Comparison of ENCODE assay signal across 19 mouse cellular contexts in the genomic region with DNA sequence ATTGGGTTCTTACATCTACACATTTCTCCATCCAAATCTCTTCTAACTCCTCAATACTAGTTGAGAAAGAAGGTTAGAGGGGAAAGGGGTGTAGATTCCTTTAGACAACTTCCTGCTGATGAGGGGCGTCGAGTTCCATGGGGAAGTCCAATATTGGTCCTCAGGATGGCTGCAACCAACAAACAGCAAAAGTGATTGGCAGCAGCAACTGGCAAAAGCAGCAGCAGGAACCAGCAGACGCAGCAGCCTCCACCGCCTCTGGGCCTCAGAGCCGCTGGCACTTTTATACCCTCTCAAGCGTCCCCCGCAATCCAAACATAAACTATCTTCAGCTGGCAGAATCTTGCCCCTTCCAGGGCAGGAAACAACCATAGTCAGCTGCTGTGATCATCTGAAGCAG. TPM values are rescaled to one million over a fixed set of nuclear protein-coding genes. Genes with fewer than 3 reads are reported as not detected.
A peak's percentile ranks its signal among the peaks of the same experiment; 100 is the strongest.
DNase-seq lines count a peak whose midpoint lies in the region; ATAC-seq lines count a peak whose summit lies in the region.
"Had no signal": no experiment of that assay in that cellular context is flagged by ENCODE, and none has a peak within 500 bp of the region (broad histone marks: within the 10 kb centered on the region; RNA-seq: fewer than 3 reads in every experiment).

No protein-coding gene starts in this region.

- H3K4me3 ChIP-seq in kidney, embryonic 16.5 days (ENCODE audit: low read length), result no peak overlapping the region
- H3K4me3 ChIP-seq: embryonic facial prominence, embryonic 12.5 days; forebrain, embryonic 12.5 days; heart, embryonic 12.5 days; hindbrain, embryonic 10.5 days had no signal

- no peaks in the 10 kb centered on the region for H3K36me3 ChIP-seq in kidney, embryonic 16.5 days (ENCODE audit: insufficient read depth, low read length)
- H3K36me3 ChIP-seq: embryonic facial prominence, embryonic 12.5 days; forebrain, embryonic 12.5 days; heart, embryonic 12.5 days; hindbrain, embryonic 10.5 days had no signal

- peaks cover 15% of the 10 kb centered on the region for H3K4me1 ChIP-seq in kidney, embryonic 16.5 days (ENCODE audit: insufficient read depth, low read length)

- 0 out of 2 replicates have a peak, but pooled peaks have one; percentile 47 for ATAC-seq in kidney, embryonic 16.5 days (ENCODE audit: low FRiP score, low TSS enrichment)
- ATAC-seq: forebrain, embryonic 16.5 days had no signal

- no peak overlapping the region for H3K4me2 ChIP-seq in kidney, embryonic 16.5 days (replicated peaks; ENCODE audit: low read depth, low read length)
- H3K4me2 ChIP-seq: embryonic facial prominence, embryonic 12.5 days; forebrain, embryonic 12.5 days; heart, embryonic 12.5 days; hindbrain, embryonic 14.5 days had no signal

- no peaks in the 10 kb centered on the region for H3K27me3 ChIP-seq in kidney, embryonic 16.5 days (ENCODE audit: insufficient read depth, low read length)
- H3K27me3 ChIP-seq: embryonic facial prominence, embryonic 12.5 days; forebrain, embryonic 12.5 days; heart, embryonic 12.5 days had no signal

- no peak overlapping the region for H3K9ac ChIP-seq in kidney, embryonic 16.5 days (replicated peaks; ENCODE audit: low read length)
- H3K9ac ChIP-seq: embryonic facial prominence, embryonic 12.5 days; forebrain, embryonic 12.5 days; heart, embryonic 12.5 days; hindbrain, embryonic 14.5 days had no signal

- H3K9me3 ChIP-seq in kidney, embryonic 16.5 days (ENCODE audit: low read length), result no peaks in the 10 kb centered on the region
- H3K9me3 ChIP-seq: embryonic facial prominence, embryonic 12.5 days; hindbrain, embryonic 10.5 days had no signal

- H3K27ac ChIP-seq in kidney, embryonic 16.5 days (ENCODE audit: low read length), result no peak overlapping the region
- H3K27ac ChIP-seq: embryonic facial prominence, embryonic 12.5 days; forebrain, embryonic 12.5 days; hindbrain, embryonic 10.5 days; hindbrain, embryonic 14.5 days had no signal

- DNase-seq in kidney, postnatal 36 days, result no peak
- DNase-seq in kidney, postnatal 4 days, result peak; percentile 35 to 49
- DNase-seq in kidney, postnatal 25 days, result no peak
- peak; percentile 32 for DNase-seq in ovary, postnatal 36 days (ENCODE audit: low spot score)
- DNase-seq in ovary, postnatal 10 days (ENCODE audit: low spot score), result no peak
- no peak for DNase-seq in thymus, postnatal 10 days (ENCODE audit: low spot score in 2 of 2)
- DNase-seq: adrenal gland, postnatal 10 days; cerebellum, adult 11 months; cerebellum, adult 8-10 months; cerebellum, postnatal 14 days; embryo, embryonic 11 days; gastrocnemius, postnatal 10 days had no signal

- WGBS in kidney, embryonic 16.5 days, result 41% methylated on average over 7 of the region's 7 CpGs

RNA-seq across cellular contexts. Expression of a gene that starts 58.8 kb away (rescaled TPM):
- polyA plus RNA-seq in kidney, embryonic 16.5 days (2015; fragmentation: Nextera tagmentation; extraction: Ambion mirVana), result 29.1 and 29.8 TPM in 2 replicates

Comparison
In these comparisons a context has a peak if more than half of its experiments do, and no peak if none do; other contexts are left out.
1. DNase-seq: peak in kidney, postnatal 4 days (2 of 2) and ovary, postnatal 36 days (single experiment); none in kidney, postnatal 36 days (0 of 2), kidney, postnatal 25 days (0 of 2), ovary, postnatal 10 days (single experiment) and thymus, postnatal 10 days (0 of 2).